Mouse (Mus musculus) heart, postnatal 0 days (tissue): Measurements from ENCODE around the gene Sat2.

ENCODE experiments used
- CTCF ChIP-seq: IDR thresholded peaks from 2 replicates; pipeline ENCODE4 v1.5.1; 2016; ENCODE audit warnings: antibody characterized with exemption, control low read depth, low read depth
- EP300 ChIP-seq: IDR thresholded peaks from 2 replicates; pipeline ENCODE4 v1.6.1; 2016; ENCODE audit warnings: antibody characterized with exemption, low read depth

DNA sequence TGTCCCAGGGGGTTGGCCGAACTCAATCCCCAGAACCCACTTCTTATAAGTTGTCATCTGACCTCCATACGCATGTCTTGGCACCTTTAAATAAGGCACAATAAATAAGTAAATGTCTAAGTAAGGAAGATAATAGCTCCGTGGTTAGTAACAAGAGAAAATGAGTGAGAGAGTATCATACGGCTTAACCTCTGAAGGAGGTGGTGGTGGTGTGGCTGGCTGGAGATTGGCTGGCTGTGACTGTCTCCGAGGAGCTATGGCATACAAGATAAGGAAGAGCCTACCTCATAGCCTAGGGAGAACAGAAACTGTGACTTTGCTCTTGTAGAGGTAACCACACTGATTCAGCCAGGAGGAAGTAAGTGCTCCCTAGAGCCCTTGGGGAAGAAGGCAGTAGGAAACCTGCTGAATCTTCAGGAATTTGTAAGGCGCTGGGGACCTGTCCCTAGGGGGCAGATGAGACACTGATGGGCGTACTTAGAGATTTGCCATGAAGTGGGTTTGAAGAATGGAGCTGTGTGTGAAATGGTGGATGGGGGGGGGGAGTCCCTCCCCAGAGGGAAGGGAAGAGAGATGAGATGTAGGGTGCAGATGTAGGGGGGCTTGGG is 36.0 kb upstream of the Sat2 start:
- TF ChIP-seq CTCF = no peak
- TF ChIP-seq EP300 = no peak
